Mouse (Mus musculus): ENCODE measurements around the gene Ube2j1. TPM values are rescaled to one million over a fixed set of nuclear protein-coding genes. Genes with fewer than 3 reads are reported as not detected.

Gene Ube2j1
- 38.1 TPM for polyA plus RNA-seq (2014; fragmentation: Illumina TruSeq; extraction: RNeasy Lipid Tissue Mini Kit (QIAGEN cat#74804); ENCODE audit: low read depth, low replicate concordance)

DNA sequence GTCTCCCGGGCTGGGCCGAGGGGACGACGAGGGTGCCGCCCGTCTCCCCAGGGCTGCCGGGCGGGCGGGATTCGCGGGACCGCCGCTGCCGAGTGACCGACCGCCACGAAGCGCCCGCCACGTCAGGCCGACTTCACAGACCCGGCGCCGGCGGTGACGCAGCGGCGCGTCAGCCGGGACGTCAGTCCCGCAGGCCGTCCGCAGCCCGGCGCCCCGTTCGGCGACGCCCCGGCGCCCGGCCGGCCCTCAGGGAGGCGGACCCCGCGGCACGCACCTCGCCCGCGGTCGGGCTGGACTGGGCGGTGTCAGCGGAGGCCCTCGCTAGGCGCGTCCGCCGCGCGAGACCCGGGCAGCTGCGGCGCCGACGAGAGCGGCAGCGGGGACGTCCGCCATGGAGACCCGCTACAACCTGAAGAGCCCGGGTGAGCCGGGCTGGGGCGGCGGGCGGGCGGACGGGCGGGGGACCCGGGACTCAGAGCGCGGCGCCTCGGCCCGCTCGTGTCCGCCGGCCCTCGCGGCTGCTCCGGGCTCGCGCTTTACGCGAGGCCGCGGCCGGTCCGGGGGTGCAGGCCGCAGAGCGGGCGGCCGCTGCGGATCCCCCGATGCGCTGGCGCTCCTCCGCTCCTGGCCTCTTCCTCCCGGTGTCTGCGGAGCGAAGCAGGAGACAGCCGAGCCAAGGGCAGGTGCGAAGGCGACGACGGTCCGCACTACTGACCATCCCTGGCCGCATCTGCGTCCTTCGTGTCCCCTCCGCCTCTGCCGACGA is at the start of gene Ube2j1:
Gene Ube2j1 (plus strand): TSS at position 222 of the 766 bp plus-strand sequence.

DNA sequence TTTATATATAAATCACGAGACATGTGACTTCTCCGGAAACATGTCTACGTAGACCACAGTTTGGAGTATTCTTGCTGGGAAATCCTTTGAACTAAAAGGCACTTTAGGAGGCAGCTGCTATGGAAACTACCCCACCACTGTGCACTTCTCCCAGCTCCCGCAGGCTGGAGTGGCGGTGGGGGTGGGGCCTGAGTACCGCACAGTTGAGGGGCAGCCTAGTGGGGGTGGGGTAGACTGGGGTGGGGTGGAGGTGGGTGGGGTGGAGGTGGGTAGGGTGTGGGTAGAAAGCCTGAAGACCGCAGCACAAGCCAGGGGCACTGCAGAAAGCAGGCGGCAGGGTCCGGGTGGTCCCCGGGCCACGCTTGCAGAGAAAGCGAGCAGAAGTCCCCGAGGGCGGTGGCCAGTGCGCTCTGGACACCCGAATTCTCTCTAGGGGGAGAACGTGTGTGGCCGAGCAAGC is 48.5 kb upstream of the Ube2j1 start, which contains the start of gene Rragd:
Gene Rragd (plus strand): TSS at position 322 of the 460 bp plus-strand sequence.

DNA sequence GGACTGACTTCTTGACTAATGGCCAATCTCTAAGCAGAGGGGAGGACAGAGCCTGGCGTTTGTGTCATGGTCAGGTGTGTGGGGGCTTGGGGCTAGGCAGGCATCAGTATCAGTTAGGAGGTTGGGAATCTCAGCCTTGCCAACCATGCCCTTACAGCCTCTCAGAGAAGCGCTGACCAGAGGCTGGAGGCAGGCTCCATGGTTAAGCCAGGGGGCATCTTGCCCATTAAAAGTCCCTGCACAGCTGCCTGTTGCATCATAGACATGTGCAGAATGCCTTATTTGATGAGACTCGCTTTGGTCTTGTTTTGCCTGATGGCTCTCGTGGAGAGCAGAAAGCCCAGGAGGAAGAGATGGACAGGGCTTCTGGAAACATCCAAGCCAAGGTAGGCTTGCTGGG is 31.8 kb downstream of the Ube2j1 start, which contains the start of gene Gabrr2:
Gene Gabrr2 (plus strand): TSS at position 19 of the 400 bp plus-strand sequence.

Other genes with a start within 250 kb of the Ube2j1 start
- 39.7 TPM for gene Lyrm2, start 231.2 kb upstream of the Ube2j1 start, polyA plus RNA-seq (2014; fragmentation: Illumina TruSeq; extraction: RNeasy Lipid Tissue Mini Kit (QIAGEN cat#74804); ENCODE audit: low read depth, low replicate concordance)
- 0.08 TPM for gene Ankrd6, start 80.6 kb upstream of the Ube2j1 start, polyA plus RNA-seq (2014; fragmentation: Illumina TruSeq; extraction: RNeasy Lipid Tissue Mini Kit (QIAGEN cat#74804); ENCODE audit: low read depth, low replicate concordance)
- 1.5 TPM for gene Rragd, start 48.4 kb upstream of the Ube2j1 start, polyA plus RNA-seq (2014; fragmentation: Illumina TruSeq; extraction: RNeasy Lipid Tissue Mini Kit (QIAGEN cat#74804); ENCODE audit: low read depth, low replicate concordance)
- gene Gabrr2, start 31.6 kb downstream of the Ube2j1 start, polyA plus RNA-seq (2014; fragmentation: Illumina TruSeq; extraction: RNeasy Lipid Tissue Mini Kit (QIAGEN cat#74804); ENCODE audit: low read depth, low replicate concordance), result not detected
- gene Gabrr1, start 101.1 kb downstream of the Ube2j1 start, polyA plus RNA-seq (2014; fragmentation: Illumina TruSeq; extraction: RNeasy Lipid Tissue Mini Kit (QIAGEN cat#74804); ENCODE audit: low read depth, low replicate concordance), result not detected
- gene Pm20d2, start 158.3 kb downstream of the Ube2j1 start, polyA plus RNA-seq (2014; fragmentation: Illumina TruSeq; extraction: RNeasy Lipid Tissue Mini Kit (QIAGEN cat#74804); ENCODE audit: low read depth, low replicate concordance), result 2.1 TPM
- gene Srsf12, start 177.6 kb downstream of the Ube2j1 start, polyA plus RNA-seq (2014; fragmentation: Illumina TruSeq; extraction: RNeasy Lipid Tissue Mini Kit (QIAGEN cat#74804); ENCODE audit: low read depth, low replicate concordance), result not detected

Data from liver, adult 10 weeks (tissue).